Mouse (Mus musculus) thymus, adult 2 months (tissue): ENCODE data around the gene Gdpd1. TPM values are rescaled to one million over a fixed set of nuclear protein-coding genes. Genes with fewer than 3 reads are reported as not detected.
A peak's percentile ranks its signal among the peaks of the same experiment; 100 is the strongest.

ENCODE experiments used
- DNase-seq: peaks from one replicate; pipeline ENCODE4 v3.0.0; 2021
- H3K27ac ChIP-seq: fragments of 200-500 bp; 2 replicates; pipeline ENCODE4 v1.5.1; 2012; ENCODE audit warnings: low read length, control low read depth; ENCODE audit not compliant: control insufficient read depth, insufficient read depth
- H3K27me3 ChIP-seq: fragments of 200-500 bp; 2 replicates; pipeline ENCODE4 v1.6.1; 2012; ENCODE audit warnings: mild to moderate bottlenecking, low read length, moderate library complexity, mixed read lengths; ENCODE audit not compliant: control insufficient read depth, insufficient read depth
- H3K36me3 ChIP-seq: fragments of 200-500 bp; 2 replicates; pipeline ENCODE4 v1.6.1; 2012; ENCODE audit warnings: mild to moderate bottlenecking, low read length, moderate library complexity; ENCODE audit not compliant: control insufficient read depth, insufficient read depth
- H3K4me1 ChIP-seq: fragments of 200-500 bp; replicated peaks from 2 replicates; pipeline ENCODE4 v1.6.1; 2012; ENCODE audit warnings: low read length; ENCODE audit not compliant: control insufficient read depth, insufficient read depth
- H3K4me3 ChIP-seq: fragments of 200-500 bp; 2 replicates; pipeline ENCODE4 v1.5.1; 2012; ENCODE audit warnings: mild to moderate bottlenecking, low read length, control low read depth, moderate library complexity; ENCODE audit not compliant: control insufficient read depth, insufficient read depth
- CTCF ChIP-seq: fragments of 200-500 bp; IDR thresholded peaks from 2 replicates; pipeline ENCODE4 v1.5.1; 2012; ENCODE audit warnings: mild to moderate bottlenecking, control low read depth, low read length, moderate library complexity, borderline replicate concordance; ENCODE audit not compliant: control insufficient read depth, poor library complexity, insufficient read depth; ENCODE audit errors: extremely low read depth
- POLR2A ChIP-seq: fragments of 200-500 bp; IDR thresholded peaks from 2 replicates; pipeline ENCODE4 v1.6.1; 2012; ENCODE audit warnings: mild to moderate bottlenecking, low read length, control low read depth, moderate library complexity; ENCODE audit not compliant: control insufficient read depth, poor library complexity, insufficient read depth; ENCODE audit errors: extremely low read depth
- WGBS: fragments of 180-500 bp; shearing (Covaris S2); methylation state at CpG from one replicate; pipeline ENCODE4 v1.1.7; 2018; 5-methylcytosine and 5-hydroxymethylcytosine counted together
- polyA plus RNA-seq: library from polyadenylated mRNA; depleted of rRNA; stranded (reverse); fragments of >200 nt; gene quantifications from 2 replicates; pipeline ENCODE4 v1.2.3, GENCODE M21; 2012; rRNA removed

Gdpd1 gene
- 4.6 and 6.6 TPM in 2 replicates for polyA plus RNA-seq

DNA sequence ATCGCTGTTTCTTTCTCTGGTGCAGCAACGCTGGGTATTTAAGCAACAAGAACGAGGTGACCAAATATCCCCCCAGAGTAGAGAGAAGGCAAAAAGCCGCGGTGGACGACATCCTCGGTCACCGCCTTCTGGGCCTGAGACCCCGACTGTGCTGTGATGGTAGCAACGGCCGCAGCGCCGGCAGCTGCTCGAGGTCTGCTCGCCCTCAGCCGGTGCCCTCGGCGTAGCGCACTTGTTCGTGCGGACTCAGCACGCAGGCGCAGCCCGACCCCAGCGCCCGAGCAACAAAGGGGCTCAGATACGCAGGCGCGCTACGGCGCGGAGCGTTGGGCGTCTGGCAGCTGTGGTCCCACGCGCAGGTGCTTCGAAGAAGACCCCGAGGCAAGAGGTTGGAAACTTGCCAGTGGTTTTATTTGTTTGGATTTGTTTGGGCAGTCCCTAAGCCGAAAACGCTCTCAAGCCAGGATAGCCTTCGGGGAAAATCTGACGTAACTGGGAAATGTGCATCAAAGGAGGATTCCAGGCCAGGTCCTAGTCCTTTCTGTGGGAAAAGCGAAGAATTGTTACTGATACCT, at the start of gene Gdpd1:
Gene Gdpd1, minus strand, starts transcription at position 197 of the 575 bp plus-strand sequence.
- DNase-seq = peak; percentile 94
- TF ChIP-seq POLR2A = peak; percentile 90
- 0 out of 2 replicates have a peak, but pooled peaks have one; percentile 52 for TF ChIP-seq CTCF
- H3K27me3 ChIP-seq = no peaks in the 10 kb centered on the region
- H3K36me3 ChIP-seq = peaks cover 13% of the 10 kb centered on the region; the same call in 1 of the 2 replicates
- H3K4me3 ChIP-seq = peak within 1 kb of the TSS; percentile 64
- 2% methylated on average over 43 of the region's 43 CpGs for WGBS
- no peak within 1 kb of the TSS for H3K27ac ChIP-seq
- H3K4me1 ChIP-seq = peaks cover 4% of the 10 kb centered on the region; the same call in 1 of the 2 replicates

DNA sequence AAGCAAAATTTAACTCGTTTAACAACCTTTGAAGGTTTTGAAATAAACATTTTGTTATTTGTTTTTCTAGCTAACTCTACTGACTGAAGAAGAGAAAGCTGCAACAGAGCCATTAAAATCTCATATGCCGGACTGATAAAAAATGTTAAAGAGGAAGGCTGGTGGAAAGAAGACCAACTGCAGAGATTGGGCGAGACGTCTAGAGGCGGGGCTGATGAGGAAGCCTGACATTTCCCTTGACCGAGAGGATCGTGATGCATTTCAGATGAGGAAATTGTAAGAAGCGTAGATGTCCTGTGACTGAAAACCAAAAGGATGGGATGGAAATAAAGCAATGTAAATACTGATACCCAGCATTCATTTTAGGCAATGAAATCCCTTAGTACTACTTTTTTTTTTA, 48.0 kb upstream of the Gdpd1 start:
- H3K27me3 ChIP-seq = no peaks in the 10 kb centered on the region
- DNase-seq = no peak
- peaks cover 47% of the 10 kb centered on the region for H3K36me3 ChIP-seq
- no peaks in the 10 kb centered on the region for H3K4me1 ChIP-seq
- TF ChIP-seq CTCF (no peak), POLR2A (no peak)
- WGBS = 93% methylated on average over 8 of the region's 8 CpGs
- H3K4me3 ChIP-seq = no peak overlapping the region
- H3K27ac ChIP-seq = no peak overlapping the region

DNA sequence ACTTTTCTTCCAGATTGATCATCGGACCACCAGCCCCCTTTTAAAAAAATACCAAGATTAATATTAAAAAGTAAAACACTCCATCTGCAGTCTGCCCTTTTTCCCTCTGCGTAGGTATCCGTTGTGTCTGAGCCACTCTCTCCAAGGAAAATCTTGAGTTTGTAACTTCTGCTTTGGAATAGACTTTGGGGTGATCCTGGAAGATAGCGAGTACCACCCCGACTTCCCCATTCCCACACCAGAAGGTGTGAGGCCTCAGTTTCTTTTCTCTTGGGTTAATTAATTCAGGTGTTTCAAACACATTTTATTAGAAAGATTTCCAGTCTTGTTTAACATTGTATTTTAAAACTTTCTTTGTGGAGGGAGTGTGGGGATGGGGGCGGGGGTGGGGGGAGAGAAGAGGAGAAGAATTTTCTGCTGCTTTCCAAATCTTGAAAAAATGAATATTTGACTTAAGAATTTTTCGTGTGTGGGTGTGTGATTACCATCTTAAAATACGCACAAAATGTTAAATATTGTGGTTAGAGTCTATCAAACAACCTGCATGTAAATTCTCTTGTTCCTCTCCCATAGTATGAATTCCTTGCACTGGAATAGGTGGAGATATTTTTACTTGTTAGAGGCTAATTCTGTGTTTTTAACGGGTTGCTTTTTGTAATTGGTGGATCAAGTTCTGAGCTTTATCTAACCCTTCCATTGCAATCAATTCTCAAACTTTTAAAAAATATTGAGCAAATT, 36.5 kb upstream of the Gdpd1 start:
- DNase-seq = no peak
- no peak overlapping the region; the same call in 1 of the 2 replicates for H3K27ac ChIP-seq
- H3K4me3 ChIP-seq = peak overlapping the region; percentile 69
- 0 out of 2 replicates have a peak, but pooled peaks cover 2% of the 10 kb centered on the region for H3K4me1 ChIP-seq
- H3K27me3 ChIP-seq = no peaks in the 10 kb centered on the region
- WGBS = 7% methylated on average over 9 of the region's 9 CpGs
- TF ChIP-seq CTCF = no peak
- no peak for TF ChIP-seq POLR2A
- peaks cover 10% of the 10 kb centered on the region for H3K36me3 ChIP-seq

DNA sequence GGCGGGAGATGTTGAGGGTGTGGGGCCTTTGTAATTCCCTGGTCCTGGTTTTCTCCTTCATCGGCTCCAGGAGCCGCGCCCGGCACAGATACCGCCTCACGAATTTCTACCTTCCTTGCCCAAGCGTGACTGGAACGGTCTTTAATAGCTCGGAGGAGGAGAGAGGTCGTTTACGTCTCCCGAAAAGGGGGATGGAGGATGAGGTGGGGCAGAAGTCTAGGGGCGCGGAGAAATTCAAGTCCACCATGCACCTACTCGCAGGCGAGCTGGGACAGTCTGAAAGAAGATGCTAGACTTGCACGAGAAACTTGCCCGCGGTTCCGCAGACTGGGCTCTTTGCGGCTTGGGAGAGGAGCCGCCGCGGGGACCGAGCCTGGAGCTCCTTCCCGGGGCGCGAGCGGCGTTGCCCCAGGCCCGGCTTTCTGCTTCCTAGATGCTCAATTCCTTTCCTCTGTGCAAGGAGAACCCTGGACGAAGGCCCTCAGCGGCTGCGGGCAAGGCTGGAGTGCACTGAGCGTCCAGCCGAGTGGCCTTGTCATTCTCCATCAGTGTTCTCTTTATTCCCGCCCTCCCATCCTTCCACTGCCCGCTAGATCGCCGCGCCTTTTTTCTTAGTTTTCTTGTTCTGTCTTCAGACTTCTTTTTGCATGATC, 35.8 kb upstream of the Gdpd1 start:
- no peaks in the 10 kb centered on the region for H3K27me3 ChIP-seq
- WGBS = under 1% methylated on average over 42 of the region's 42 CpGs
- peak; percentile 40 for DNase-seq
- TF ChIP-seq CTCF (no peak), POLR2A (no peak)
- H3K36me3 ChIP-seq = peaks cover 9% of the 10 kb centered on the region; the same call in 1 of the 2 replicates
- 0 out of 2 replicates have a peak, but pooled peaks cover 2% of the 10 kb centered on the region for H3K4me1 ChIP-seq
- peak overlapping the region; percentile 75 for H3K27ac ChIP-seq
- H3K4me3 ChIP-seq = peak overlapping the region; percentile 69

DNA sequence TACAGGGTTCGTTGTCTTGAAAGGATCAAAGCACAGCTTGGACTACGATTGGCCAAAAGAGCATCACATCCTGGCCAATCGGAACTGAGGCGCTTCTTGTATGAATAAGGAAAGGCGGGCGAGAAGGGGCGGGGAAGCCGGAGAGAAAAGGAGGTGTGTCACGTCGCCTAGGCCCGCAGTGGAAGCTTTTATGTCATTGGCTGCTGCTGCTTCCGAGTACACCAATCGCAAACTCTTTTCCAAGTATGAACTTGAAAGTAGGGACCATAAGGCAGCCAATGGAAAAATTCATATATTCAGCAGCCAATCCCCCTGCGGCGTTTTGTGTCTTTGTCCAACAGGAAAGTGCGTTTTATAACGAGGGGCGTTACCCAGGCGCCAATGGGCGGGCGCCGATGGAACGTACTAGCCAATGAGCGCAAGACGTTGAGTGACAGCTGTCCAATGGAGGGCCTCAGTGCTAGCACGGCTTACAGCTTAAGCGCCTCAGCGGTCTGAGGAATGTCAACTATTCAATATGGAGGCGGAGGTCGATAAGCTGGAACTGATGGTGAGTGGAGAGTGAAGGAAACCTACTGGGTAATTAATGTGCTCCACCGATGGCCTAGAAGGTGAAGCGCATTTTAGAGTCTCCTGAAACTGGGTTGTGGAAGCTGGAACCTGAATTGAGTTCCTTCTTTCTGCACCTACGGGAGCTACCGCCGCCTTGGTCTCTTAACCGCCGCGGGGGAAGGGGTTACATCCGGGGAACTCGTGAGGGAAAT, 35.1 kb upstream of the Gdpd1 start, which contains the start of gene Ska2:
Gene Ska2, plus strand, starts transcription at position 480 of the 764 bp plus-strand sequence.
- H3K4me1 ChIP-seq = 0 out of 2 replicates have a peak, but pooled peaks cover 2% of the 10 kb centered on the region
- H3K4me3 ChIP-seq = peak within 1 kb of the TSS; percentile 69
- DNase-seq = peak; percentile 96
- peaks cover 7% of the 10 kb centered on the region; the same call in 1 of the 2 replicates for H3K36me3 ChIP-seq
- no peaks in the 10 kb centered on the region for H3K27me3 ChIP-seq
- WGBS = under 1% methylated on average over 40 of the region's 40 CpGs
- peak within 1 kb of the TSS; percentile 75 for H3K27ac ChIP-seq
- TF ChIP-seq POLR2A (0 out of 2 replicates have a peak, but pooled peaks have one; percentile 18), CTCF (0 out of 2 replicates have a peak, but pooled peaks have one; percentile 35)

DNA sequence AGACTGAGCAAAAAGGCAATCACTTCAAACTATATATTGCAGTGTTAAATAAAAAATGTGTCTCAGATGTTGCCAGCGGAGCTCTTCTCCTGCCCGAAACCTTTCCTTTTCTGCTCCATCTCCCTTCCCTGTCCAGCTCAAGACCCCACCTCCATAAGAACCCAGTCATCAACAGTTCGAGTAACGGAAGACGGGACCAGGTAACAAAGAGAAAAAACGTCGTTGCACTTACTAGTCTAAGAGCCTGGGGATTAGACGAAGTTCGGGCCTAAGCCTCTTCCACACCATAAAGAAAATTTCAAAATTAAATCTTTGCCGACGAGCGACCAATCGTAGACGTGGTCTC, 34.5 kb upstream of the Gdpd1 start, which contains the start of gene Prr11:
Gene Prr11, minus strand, starts transcription at position 300 of the 346 bp plus-strand sequence.
- H3K36me3 ChIP-seq = peaks cover 9% of the 10 kb centered on the region; the same call in 1 of the 2 replicates
- peak within 1 kb of the TSS; percentile 75 for H3K27ac ChIP-seq
- DNase-seq = no peak
- peak within 1 kb of the TSS; percentile 69 for H3K4me3 ChIP-seq
- 0 out of 2 replicates have a peak, but pooled peaks cover 2% of the 10 kb centered on the region for H3K4me1 ChIP-seq
- no peaks in the 10 kb centered on the region for H3K27me3 ChIP-seq
- TF ChIP-seq POLR2A (no peak), CTCF (no peak)
- WGBS = under 1% methylated on average over 14 of the region's 14 CpGs
